Mouse (Mus musculus): ENCODE measurements around the gene Dab1.

Gene Dab1

GRCm38 (mm10) chr4:103702137-103702536 lies 83.0 kb downstream of the Dab1 start:
- DNase-seq: no peak

GRCm38 (mm10) chr4:103704477-103704876 lies 85.3 kb downstream of the Dab1 start:
- DNase-seq: no peak

GRCm38 (mm10) chr4:103706501-103706900 lies 87.3 kb downstream of the Dab1 start:
- no peak for DNase-seq

GRCm38 (mm10) chr4:103707140-103707539 lies 88.0 kb downstream of the Dab1 start:
- DNase-seq: no peak

GRCm38 (mm10) chr4:103711353-103711752 lies 92.2 kb downstream of the Dab1 start:
- no peak for DNase-seq

- DNase-seq: no peak
These were observed 94.8 kb downstream of the Dab1 start for GRCm38 (mm10) chr4:103713921-103714320.

GRCm38 (mm10) chr4:103714991-103715390 lies 95.8 kb downstream of the Dab1 start:
- no peak for DNase-seq

- DNase-seq: no peak
These were observed 96.4 kb downstream of the Dab1 start for GRCm38 (mm10) chr4:103715568-103715967.

- no peak for DNase-seq
These were observed 103.6 kb downstream of the Dab1 start for GRCm38 (mm10) chr4:103722738-103723137.

- DNase-seq: no peak
These were observed 107.3 kb downstream of the Dab1 start for GRCm38 (mm10) chr4:103726486-103726885.

- no peak for DNase-seq
These were observed 118.0 kb downstream of the Dab1 start for GRCm38 (mm10) chr4:103737185-103737584.

GRCm38 (mm10) chr4:103751249-103751855 lies 132.2 kb downstream of the Dab1 start:
- no peak for DNase-seq

- DNase-seq: no peak
These were observed 135.4 kb downstream of the Dab1 start for GRCm38 (mm10) chr4:103754561-103754960.

GRCm38 (mm10) chr4:103757241-103757640 lies 138.1 kb downstream of the Dab1 start:
- no peak for DNase-seq

GRCm38 (mm10) chr4:103762416-103762815 lies 143.3 kb downstream of the Dab1 start:
- no peak for DNase-seq

- DNase-seq: no peak
These were observed 156.6 kb downstream of the Dab1 start for GRCm38 (mm10) chr4:103775712-103776111.

GRCm38 (mm10) chr4:103781398-103781797 lies 162.2 kb downstream of the Dab1 start:
- DNase-seq: peak; percentile 81

- DNase-seq: no peak
These were observed 164.5 kb downstream of the Dab1 start for GRCm38 (mm10) chr4:103783561-103784247.

- DNase-seq: peak; percentile 17
These were observed 174.6 kb downstream of the Dab1 start for GRCm38 (mm10) chr4:103793589-103794312.

- no peak for DNase-seq
These were observed 177.3 kb downstream of the Dab1 start for GRCm38 (mm10) chr4:103796416-103796815.

- no peak for DNase-seq
These were observed 183.3 kb downstream of the Dab1 start for GRCm38 (mm10) chr4:103802439-103802838.

- DNase-seq: no peak
These were observed 185.3 kb downstream of the Dab1 start for GRCm38 (mm10) chr4:103804461-103804860.

GRCm38 (mm10) chr4:103822669-103823068 lies 203.5 kb downstream of the Dab1 start:
- DNase-seq: no peak

GRCm38 (mm10) chr4:103838377-103838776 lies 219.2 kb downstream of the Dab1 start:
- DNase-seq: no peak
